Mouse (Mus musculus): ENCODE data around the gene Tspan3.

Tspan3 gene

GRCm38 (mm10) chr9:56158077-56158476 lies 7.2 kb downstream of the Tspan3 start:
- no peak for DNase-seq (ENCODE audit: low spot score in 2 of 2)

DNA sequence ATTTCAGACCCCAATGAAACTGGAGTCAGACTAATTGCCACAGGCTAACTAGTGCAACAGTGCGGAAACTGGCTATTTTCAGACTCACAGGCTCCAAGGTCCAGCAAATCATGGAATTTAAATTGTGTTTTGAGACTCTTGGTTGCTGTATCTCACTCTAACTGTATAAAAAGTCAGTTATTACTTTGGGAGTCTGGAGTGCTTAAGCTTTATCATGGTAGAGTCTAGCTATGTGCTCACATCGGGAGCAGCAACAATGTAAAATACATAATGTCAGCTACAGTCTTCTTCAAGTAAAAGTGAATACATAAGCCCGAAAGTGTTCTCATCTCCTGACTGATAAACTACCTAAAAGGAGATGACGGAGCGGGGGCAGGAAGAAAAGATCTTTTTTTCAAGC lies 10.7 kb downstream of the Tspan3 start:
- DNase-seq (ENCODE audit: low spot score in 2 of 2) = no peak

DNA sequence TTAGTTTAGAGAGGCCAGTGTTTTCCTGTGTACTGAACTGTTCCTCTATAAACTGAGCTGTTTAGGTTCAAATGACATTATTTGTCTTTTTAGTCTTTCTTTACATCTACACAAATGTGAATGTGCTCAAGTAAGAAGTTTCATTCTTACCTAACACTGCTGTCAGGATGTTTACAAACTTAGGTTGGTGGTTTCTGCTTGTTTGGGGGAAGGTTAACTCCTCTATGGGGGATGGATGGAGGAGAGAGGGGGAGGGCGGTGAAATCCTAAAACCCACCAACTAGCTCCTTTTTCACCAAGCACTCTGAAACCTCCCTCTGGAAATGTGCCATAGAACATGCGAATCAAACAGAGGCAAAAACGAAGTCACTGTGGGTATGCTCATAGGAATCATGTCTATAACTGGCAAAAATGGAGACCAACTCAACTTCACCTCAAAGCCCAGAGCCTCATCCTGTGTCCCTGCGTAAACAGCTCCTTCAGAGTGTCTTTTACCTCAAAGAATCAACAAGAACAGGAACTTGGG lies 12.7 kb downstream of the Tspan3 start:
- no peak for DNase-seq (ENCODE audit: low spot score in 2 of 2)

- DNase-seq (ENCODE audit: low spot score in 2 of 2) = peak in 1 of 2 experiments; percentile 41
Observed at GRCm38 (mm10) chr9:56151745-56152481, 13.4 kb downstream of the Tspan3 start.

DNA sequence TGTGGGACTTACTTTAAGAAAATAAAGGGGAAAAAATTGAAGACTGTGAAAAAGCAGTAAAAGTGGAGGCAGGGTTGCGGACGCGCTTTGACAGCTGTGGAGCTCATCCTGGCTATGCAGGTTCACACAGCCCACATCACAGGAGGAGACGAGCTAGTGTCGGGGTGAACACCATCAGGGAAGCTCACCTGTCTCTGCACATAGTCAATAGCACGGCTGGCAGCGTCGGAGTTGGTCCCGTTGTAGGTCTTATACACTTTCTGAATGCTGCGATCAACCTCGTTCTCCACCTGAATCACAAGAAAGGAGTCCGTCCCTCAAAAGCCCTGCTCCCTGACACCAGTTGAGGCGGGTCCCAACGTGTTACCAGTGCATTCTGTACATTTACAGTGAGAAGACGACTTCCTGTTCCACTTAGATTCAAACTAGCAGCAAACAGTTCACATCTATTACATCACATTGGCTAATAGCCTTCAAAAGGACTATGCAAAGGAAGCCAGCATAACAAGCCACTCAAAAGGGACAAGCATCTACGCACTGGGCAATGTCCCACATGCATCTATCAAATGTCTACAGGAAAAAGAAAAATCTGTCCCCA lies 18.9 kb downstream of the Tspan3 start:
- no peak for DNase-seq (ENCODE audit: low spot score in 2 of 2)

- no peak for DNase-seq (ENCODE audit: low spot score in 2 of 2)
Observed at GRCm38 (mm10) chr9:56144366-56145003, 20.8 kb downstream of the Tspan3 start.

- no peak for DNase-seq (ENCODE audit: low spot score in 2 of 2)
Observed at GRCm38 (mm10) chr9:56141776-56142175, 23.5 kb downstream of the Tspan3 start.

GRCm38 (mm10) chr9:56135590-56136197 lies 29.6 kb downstream of the Tspan3 start:
- DNase-seq (ENCODE audit: low spot score in 2 of 2) = no peak

DNA sequence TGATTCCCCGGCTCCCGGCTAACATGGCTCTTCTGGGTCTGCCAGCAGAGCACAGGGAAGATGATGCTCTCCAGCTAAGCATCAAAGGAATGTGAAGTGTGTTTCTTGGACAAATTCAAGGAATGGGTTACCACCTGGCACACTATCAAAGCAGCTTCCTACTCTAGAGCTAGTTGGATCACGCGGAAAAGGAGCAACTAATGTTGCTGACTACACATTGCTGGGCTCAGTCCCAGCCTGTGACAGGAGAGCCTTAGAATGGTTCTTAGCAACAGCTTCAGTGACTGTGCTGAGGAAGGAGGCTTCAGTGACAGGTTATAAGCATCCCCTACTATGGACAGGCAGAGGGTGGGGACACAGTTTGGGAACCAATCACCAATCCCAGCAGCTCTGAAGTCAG lies 30.7 kb downstream of the Tspan3 start:
- DNase-seq (ENCODE audit: low spot score in 2 of 2) = peak in 1 of 2 experiments; percentile 53

- no peak for DNase-seq (ENCODE audit: low spot score in 2 of 2)
Observed at GRCm38 (mm10) chr9:56133970-56134369, 31.3 kb downstream of the Tspan3 start.

- no peak for DNase-seq (ENCODE audit: low spot score in 2 of 2)
Observed at GRCm38 (mm10) chr9:56131813-56132525, 33.3 kb downstream of the Tspan3 start.

GRCm38 (mm10) chr9:56130536-56130935 lies 34.7 kb downstream of the Tspan3 start:
- DNase-seq (ENCODE audit: low spot score in 2 of 2) = no peak

- no peak for DNase-seq (ENCODE audit: low spot score in 2 of 2)
Observed at GRCm38 (mm10) chr9:56129951-56130350, 35.3 kb downstream of the Tspan3 start.

- peak; percentile 42 to 54 for DNase-seq (ENCODE audit: low spot score in 2 of 2)
Observed at GRCm38 (mm10) chr9:56128331-56128730, 36.9 kb downstream of the Tspan3 start.

- no peak for DNase-seq (ENCODE audit: low spot score in 2 of 2)
Observed at GRCm38 (mm10) chr9:56126453-56127173, 38.7 kb downstream of the Tspan3 start.

DNA sequence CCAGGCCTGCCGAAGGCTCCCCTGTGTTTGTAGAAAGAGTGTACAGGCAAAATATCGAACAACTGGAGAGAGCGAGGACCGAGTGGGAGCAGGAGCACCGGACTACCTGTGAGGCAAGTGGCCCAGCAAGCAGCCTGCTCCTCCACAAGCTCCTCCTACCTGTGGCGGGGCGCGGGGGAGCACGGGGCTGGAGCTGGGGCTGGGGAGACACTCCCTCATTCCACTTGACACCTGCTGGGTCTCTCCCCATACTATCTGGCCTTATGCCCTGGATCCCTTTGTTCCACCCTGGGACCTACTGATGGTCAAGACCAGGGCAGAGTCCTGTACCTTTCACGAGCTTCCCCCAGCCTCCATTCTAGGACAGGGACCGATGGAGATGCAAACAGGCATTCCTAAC lies 40.7 kb downstream of the Tspan3 start:
- no peak for DNase-seq (ENCODE audit: low spot score in 2 of 2)

DNA sequence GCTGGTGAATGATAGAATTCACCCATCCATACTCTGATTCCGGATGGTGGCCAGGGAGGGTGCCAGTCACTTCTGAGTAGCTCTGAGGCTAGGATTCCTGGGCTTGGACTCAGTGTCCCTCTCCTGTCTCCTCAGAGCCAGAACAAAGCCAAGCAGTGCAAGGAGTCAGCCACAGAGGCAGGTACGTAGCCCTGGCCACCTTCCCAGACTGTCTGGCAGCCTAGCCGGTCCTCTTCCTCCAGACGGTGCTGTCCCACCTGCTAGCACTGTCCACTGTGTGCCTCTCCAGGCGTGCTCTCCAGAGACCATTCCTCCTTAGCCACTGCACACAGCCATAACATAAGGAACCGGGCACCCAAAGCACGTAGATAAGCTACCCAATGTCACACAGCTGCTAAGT lies 41.7 kb downstream of the Tspan3 start:
- no peak for DNase-seq (ENCODE audit: low spot score in 2 of 2)

- peak in 1 of 2 experiments; percentile 58 for DNase-seq (ENCODE audit: low spot score in 2 of 2)
Observed at GRCm38 (mm10) chr9:56122973-56123372, 42.3 kb downstream of the Tspan3 start.

- DNase-seq (ENCODE audit: low spot score in 2 of 2) = peak; percentile 65 to 67
Observed at GRCm38 (mm10) chr9:56121097-56121496, 44.2 kb downstream of the Tspan3 start.

- DNase-seq (ENCODE audit: low spot score in 2 of 2) = no peak
Observed at GRCm38 (mm10) chr9:56119651-56120050, 45.6 kb downstream of the Tspan3 start.

GRCm38 (mm10) chr9:56118582-56118981 lies 46.7 kb downstream of the Tspan3 start:
- peak; percentile 72 to 82 for DNase-seq (ENCODE audit: low spot score in 2 of 2)
